Mouse (Mus musculus): Measurements from ENCODE around the gene Eif2s3x. TPM values are rescaled to one million over a fixed set of nuclear protein-coding genes. Genes with fewer than 3 reads are reported as not detected.

The Eif2s3x gene
- total and polyA plus RNA-seq, 3 experiments, result 183 to 551 (median 226) TPM

DNA sequence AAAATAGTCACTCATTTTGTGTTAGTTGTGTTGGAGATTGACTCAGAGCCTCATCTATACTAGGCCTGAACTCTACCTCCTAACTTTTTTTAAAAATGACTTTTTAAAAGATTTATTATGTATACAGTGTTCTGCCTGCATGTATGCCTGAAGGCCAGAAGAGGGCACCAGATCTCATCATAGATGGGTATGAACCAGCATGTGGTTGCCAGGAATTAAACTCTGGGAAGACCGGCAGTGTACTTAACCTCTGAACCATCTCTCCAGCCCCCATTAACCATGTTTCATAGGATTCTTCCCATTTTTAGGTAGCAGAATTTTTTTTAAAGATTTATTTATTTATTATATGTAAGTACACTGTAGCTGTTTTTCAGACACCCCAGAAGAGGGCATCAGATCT lies 27.5 kb downstream of the Eif2s3x start:
- Histone ChIP-seq H3K9ac (ENCODE audit: control insufficient read depth, low read depth, low read length, poor library complexity, severe bottlenecking) (no peak overlapping the region), H3K36me3 (ENCODE audit: control insufficient read depth in 1 of 2, insufficient read depth in 2 of 2, low read length in 2 of 2) (no peaks in the 10 kb centered on the region), H3K27ac (ENCODE audit: control insufficient read depth, low read depth, low read length) (no peak overlapping the region), H3K9me3 (replicated peaks; ENCODE audit: insufficient read depth, low read length) (no peaks in the 10 kb centered on the region), H3K27me3 (ENCODE audit: control insufficient read depth in 1 of 2, insufficient read depth in 2 of 2, low read length in 2 of 2) (no peaks in the 10 kb centered on the region), H3K79me2 (ENCODE audit: control insufficient read depth, insufficient read depth, low read length, poor library complexity) (no peaks in the 10 kb centered on the region), H3K4me1 (ENCODE audit: control insufficient read depth in 1 of 2, insufficient read depth in 2 of 2, low read length in 2 of 2) (no peaks in the 10 kb centered on the region), H3K4me3 (ENCODE audit: control insufficient read depth in 1 of 2, insufficient read depth in 1 of 2, low read depth in 2 of 2, low read length in 2 of 2) (no peak overlapping the region)
- DNase-seq (ENCODE audit: low read depth, low spot score), result peak; percentile 66
- no peak for TF ChIP-seq MYB (IDR thresholded peaks at IDR 0.05; ENCODE audit: low read depth, low read length)
- TF ChIP-seq TBP (IDR thresholded peaks at IDR 0.05; ENCODE audit: low read depth, low read length), result no peak
- TF ChIP-seq MYC (IDR thresholded peaks at IDR 0.05; ENCODE audit: low read depth, low read length), result peak; percentile 50; the same call in 1 of the 2 replicates
- no peak for TF ChIP-seq E2F4 (IDR thresholded peaks at IDR 0.05; ENCODE audit: borderline replicate concordance, low read depth, low read length)
- TF ChIP-seq GATA1 (IDR thresholded peaks at IDR 0.05; ENCODE audit: low read depth, low read length), result no peak
- TF ChIP-seq ZMIZ1 (IDR thresholded peaks at IDR 0.05; ENCODE audit: low read depth, low read length), result no peak
- no peak for TF ChIP-seq NELFE (IDR thresholded peaks at IDR 0.05; ENCODE audit: low read depth, low read length)
- TF ChIP-seq MAX (IDR thresholded peaks at IDR 0.05; ENCODE audit: low read length), result no peak
- TF ChIP-seq CTCF (IDR thresholded peaks at IDR 0.05 in 2 of 3, conservative IDR thresholded peaks at IDR 0.05 in 1 of 3; ENCODE audit: control insufficient read depth in 1 of 3, insufficient read depth in 1 of 3, low read depth in 2 of 3, low read length in 3 of 3, poor library complexity in 1 of 3, severe bottlenecking in 1 of 3), result peak; percentile 32 to 57 (median 40)
- TF ChIP-seq MXI1 (IDR thresholded peaks at IDR 0.05; ENCODE audit: low read depth, low read length), result no peak
- TF ChIP-seq ZNF384 (IDR thresholded peaks at IDR 0.05; ENCODE audit: low read depth, low read length), result no peak
- no peak for TF ChIP-seq UBTF (IDR thresholded peaks at IDR 0.05; ENCODE audit: borderline replicate concordance, insufficient read depth, low read depth, low read length)
- peak; percentile 39 for TF ChIP-seq RAD21 (IDR thresholded peaks at IDR 0.05; ENCODE audit: low read depth, low read length)
- no peak for TF ChIP-seq MEF2A (IDR thresholded peaks at IDR 0.05; ENCODE audit: extremely low read depth, insufficient replicate concordance, low read depth, low read length, poor library complexity, severe bottlenecking)
- peak; percentile 24 for TF ChIP-seq SMC3 (IDR thresholded peaks at IDR 0.05; ENCODE audit: low read depth, low read length)
- TF ChIP-seq ZC3H11A (IDR thresholded peaks at IDR 0.05; ENCODE audit: low read depth, low read length), result 0 out of 2 replicates have a peak, but pooled peaks have one; percentile 5
- no peak for TF ChIP-seq KAT2A (conservative IDR thresholded peaks at IDR 0.05; ENCODE audit: low read depth, low read length)
- TF ChIP-seq EP300 (IDR thresholded peaks at IDR 0.05; ENCODE audit: low read depth in 1 of 2, low read length in 2 of 2), result no peak

DNA sequence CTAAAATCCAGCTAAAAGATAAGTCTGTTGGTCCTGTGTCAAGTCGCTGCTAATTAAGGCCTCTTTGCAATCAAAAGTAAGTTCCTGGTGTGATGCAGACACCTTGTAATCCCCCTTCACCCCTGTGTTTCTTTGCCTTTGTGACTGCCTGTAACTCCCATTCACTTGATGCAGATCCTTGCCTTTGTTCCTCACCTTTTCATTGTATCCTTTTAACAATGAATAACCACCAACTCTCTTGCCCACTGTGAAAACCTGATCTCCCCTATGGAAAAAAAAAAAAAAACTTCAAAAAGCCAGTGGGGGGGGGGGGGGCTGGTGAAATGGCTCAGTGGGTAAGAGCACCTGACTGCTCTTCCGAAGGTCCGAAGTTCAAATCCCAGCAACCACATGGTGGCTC lies 28.8 kb downstream of the Eif2s3x start:
- H3K27ac ChIP-seq (ENCODE audit: control insufficient read depth, low read depth, low read length), result no peak overlapping the region
- H3K4me1 ChIP-seq (ENCODE audit: control insufficient read depth in 1 of 2, insufficient read depth in 2 of 2, low read length in 2 of 2), result no peaks in the 10 kb centered on the region
- no peaks in the 10 kb centered on the region for H3K27me3 ChIP-seq (ENCODE audit: control insufficient read depth in 1 of 2, insufficient read depth in 2 of 2, low read length in 2 of 2)
- H3K36me3 ChIP-seq (ENCODE audit: control insufficient read depth in 1 of 2, insufficient read depth in 2 of 2, low read length in 2 of 2), result no peaks in the 10 kb centered on the region
- no peak for DNase-seq (ENCODE audit: low read depth, low spot score)
- no peak overlapping the region for H3K9ac ChIP-seq (ENCODE audit: control insufficient read depth, low read depth, low read length, poor library complexity, severe bottlenecking)
- no peaks in the 10 kb centered on the region for H3K79me2 ChIP-seq (ENCODE audit: control insufficient read depth, insufficient read depth, low read length, poor library complexity)
- TF ChIP-seq KAT2A (conservative IDR thresholded peaks at IDR 0.05; ENCODE audit: low read depth, low read length) (no peak), CHD2 (IDR thresholded peaks at IDR 0.05; ENCODE audit: low read length) (no peak), ELF1 (IDR thresholded peaks at IDR 0.05; ENCODE audit: low read depth, low read length) (no peak), MAX (IDR thresholded peaks at IDR 0.05; ENCODE audit: low read length) (no peak), MYB (IDR thresholded peaks at IDR 0.05; ENCODE audit: low read depth, low read length) (no peak), MXI1 (IDR thresholded peaks at IDR 0.05; ENCODE audit: low read depth, low read length) (no peak), ZNF384 (IDR thresholded peaks at IDR 0.05; ENCODE audit: low read depth, low read length) (no peak), JUND (IDR thresholded peaks at IDR 0.05; ENCODE audit: low read depth, low read length) (no peak), USF2 (IDR thresholded peaks at IDR 0.05; ENCODE audit: borderline replicate concordance in 1 of 2, insufficient read depth in 1 of 2, low read depth in 1 of 2, low read length in 2 of 2) (no peak), ETS1 (IDR thresholded peaks at IDR 0.05; ENCODE audit: low read depth, low read length) (no peak), POLR2AphosphoS2 (IDR thresholded peaks at IDR 0.05; ENCODE audit: low read length) (no peak), ZMIZ1 (IDR thresholded peaks at IDR 0.05; ENCODE audit: low read depth, low read length) (no peak)
- H3K9me3 ChIP-seq (replicated peaks; ENCODE audit: insufficient read depth, low read length), result no peaks in the 10 kb centered on the region
- H3K4me3 ChIP-seq (ENCODE audit: control insufficient read depth in 1 of 2, insufficient read depth in 1 of 2, low read depth in 2 of 2, low read length in 2 of 2), result no peak overlapping the region

Measured in MEL (cell line).